Mouse (Mus musculus) G1E-ER4 (cell line): ENCODE results near the gene Cytip. TPM values are rescaled to one million over a fixed set of nuclear protein-coding genes. Genes with fewer than 3 reads are reported as not detected.

ENCODE experiments used
- GATA1 ChIP-seq: IDR thresholded peaks from one replicate; pipeline ENCODE4 v1.8.0; 2012; ENCODE audit warnings: low read length, inconsistent platforms
- polyA plus RNA-seq: library from polyadenylated mRNA; stranded (reverse); fragments of >175 nt; gene quantifications from 2 replicates; pipeline ENCODE4 v1.2.3, GENCODE M21; 2012

The Cytip gene
- not detected in 2 replicates for polyA plus RNA-seq

- TF ChIP-seq GATA1: no peak
These were observed at the start of gene Cytip for GRCm38 (mm10) chr2:58195346-58195745. TSS of gene Cytip (minus strand) at chr2:58195532.

DNA sequence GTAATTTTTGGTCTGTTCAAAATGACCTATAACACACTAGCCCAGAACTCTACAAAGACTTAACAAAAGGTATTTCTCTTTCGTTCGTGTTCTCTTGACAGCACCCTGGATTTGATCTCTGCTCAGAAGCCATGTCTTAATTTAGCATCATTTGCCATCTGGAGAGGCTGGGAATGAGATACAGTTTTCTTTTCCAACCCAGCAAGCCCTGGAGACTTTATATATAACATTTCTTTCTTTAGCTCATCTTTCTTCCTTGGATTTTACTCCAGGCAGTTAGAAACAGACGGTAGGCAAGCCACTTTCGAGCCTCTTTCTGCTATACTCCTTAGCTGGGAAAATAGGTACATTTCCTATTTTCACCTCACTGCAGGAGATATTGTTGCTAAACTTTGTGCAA, 45.3 kb upstream of the Cytip start:
- no peak for TF ChIP-seq GATA1

- no peak for TF ChIP-seq GATA1
These were observed 42.2 kb upstream of the Cytip start for GRCm38 (mm10) chr2:58237487-58237886.

DNA sequence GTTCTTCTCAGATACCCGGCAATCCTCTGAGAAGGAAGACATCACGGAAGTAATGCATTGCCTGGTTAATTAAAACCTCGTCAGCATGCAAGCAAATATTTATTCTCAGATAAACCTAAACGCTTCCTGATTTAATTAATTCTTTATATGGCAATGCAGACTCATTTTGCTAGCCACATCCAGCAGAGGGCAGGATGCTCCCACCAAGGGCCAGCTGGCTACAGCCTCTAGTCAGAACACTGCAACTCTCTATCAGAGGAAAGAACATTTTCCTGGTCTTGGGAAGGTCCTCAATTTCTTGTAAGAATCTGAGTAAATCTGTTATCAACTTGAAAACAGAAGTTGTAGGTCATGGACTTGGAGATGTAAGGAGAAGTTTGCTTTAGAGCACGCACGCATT, 4.1 kb upstream of the Cytip start:
- no peak for TF ChIP-seq GATA1

DNA sequence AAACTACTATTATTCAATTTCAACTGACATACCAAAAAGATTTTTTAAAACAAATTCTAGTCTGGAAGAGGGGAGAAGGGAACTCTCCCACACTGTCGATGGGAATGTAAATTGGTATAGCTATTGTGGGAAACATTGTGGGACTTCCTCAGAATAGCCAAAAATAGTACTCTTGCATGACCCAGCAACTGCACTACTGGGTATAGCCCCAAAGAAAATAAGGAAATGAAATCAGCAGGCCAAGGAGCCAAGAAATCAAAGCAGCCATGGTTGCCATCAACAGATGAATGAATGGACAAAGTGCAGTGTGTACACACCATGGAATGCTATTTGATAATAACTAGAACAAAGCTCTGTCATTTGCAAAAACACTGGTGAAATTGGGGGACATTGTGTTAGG, 1.5 kb upstream of the Cytip start:
- no peak for TF ChIP-seq GATA1

DNA sequence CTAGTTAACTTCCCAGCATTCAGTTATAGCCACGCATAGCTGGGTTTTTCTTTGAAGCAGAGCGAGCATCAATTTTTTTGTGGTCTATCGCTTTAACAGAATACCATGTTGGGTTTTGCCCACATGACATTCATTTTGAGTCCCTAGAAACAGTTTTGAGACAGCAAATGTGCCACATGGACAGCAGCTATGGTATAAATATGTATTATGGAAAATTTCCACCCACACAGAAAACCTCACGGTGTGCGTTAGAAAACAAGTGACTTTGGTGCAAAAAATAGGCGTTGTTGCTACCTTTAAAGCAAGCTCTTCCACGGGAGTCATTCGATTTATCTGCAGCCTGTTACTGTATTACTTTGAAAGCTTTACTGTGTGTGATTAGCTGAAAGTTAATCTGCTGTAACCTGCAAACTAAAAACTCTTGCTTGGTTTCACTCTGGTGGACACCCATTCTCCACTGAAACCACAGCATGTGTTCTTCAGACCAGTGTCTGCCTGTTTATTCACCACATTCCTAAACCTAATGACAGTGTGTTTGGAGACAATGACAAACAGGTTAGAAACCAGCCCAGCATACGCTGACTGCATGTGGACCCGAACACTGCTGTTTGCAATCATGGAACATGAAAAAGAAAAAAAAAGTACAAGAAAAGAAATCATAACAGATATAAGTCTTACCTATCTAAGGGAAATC, 763 bp downstream of the Cytip start:
- TF ChIP-seq GATA1: no peak

- no peak for TF ChIP-seq GATA1
These were observed 3.2 kb downstream of the Cytip start for GRCm38 (mm10) chr2:58192160-58192559.

GRCm38 (mm10) chr2:58189501-58189900, 5.8 kb downstream of the Cytip start:
- TF ChIP-seq GATA1: no peak

DNA sequence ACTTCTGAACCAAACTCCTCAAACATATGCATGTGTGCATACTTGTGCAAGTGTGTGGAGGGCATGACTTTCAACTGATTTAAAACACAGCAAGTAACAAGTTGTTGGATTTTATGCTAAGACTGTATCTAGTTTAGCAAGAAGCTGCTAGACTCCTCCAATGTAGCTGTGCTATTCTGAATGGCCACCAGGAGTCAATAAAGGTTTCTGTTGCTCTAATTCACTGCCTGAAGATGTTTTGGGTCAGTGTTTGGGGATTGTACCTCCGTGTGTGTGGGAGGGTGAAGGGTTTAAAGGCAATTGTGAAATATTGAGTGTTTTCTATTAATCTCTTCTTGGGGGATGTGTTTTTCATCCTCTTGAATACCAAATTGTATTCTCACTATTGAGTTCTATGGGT, 6.4 kb downstream of the Cytip start:
- TF ChIP-seq GATA1: no peak

- no peak for TF ChIP-seq GATA1
These were observed 7.9 kb downstream of the Cytip start for GRCm38 (mm10) chr2:58187310-58188051.

GRCm38 (mm10) chr2:58184197-58184596, 11.1 kb downstream of the Cytip start:
- no peak for TF ChIP-seq GATA1

- TF ChIP-seq GATA1: no peak
These were observed 11.7 kb downstream of the Cytip start for GRCm38 (mm10) chr2:58183658-58184057.

- TF ChIP-seq GATA1: no peak
These were observed 14.6 kb downstream of the Cytip start for GRCm38 (mm10) chr2:58180776-58181175.

DNA sequence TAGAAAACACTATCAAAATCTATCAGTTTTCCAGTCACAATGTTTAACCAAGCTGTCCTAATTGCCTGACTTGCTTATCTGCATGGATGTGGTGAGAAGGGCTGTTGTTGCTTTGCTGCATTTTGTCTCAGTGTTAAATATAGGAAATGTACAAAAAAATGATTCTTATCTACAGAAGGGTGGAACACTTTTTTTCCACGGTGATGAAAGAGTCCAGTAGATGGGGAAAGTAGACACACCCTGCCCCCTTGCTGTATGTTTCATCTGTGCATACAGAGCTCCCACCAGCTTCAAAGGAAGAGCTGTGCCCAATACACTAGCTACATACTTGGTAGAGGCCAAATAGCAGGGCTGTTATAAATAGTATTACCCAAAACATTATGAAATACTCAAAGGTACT, 16.3 kb downstream of the Cytip start:
- no peak for TF ChIP-seq GATA1

- TF ChIP-seq GATA1: no peak
These were observed 19.7 kb downstream of the Cytip start for GRCm38 (mm10) chr2:58175392-58176291.
